In genomic region chr7:98454397-98455120, GRCm38 (mm10) we compare ENCODE assay signal across 27 mouse cellular contexts. TPM values are rescaled to one million over a fixed set of nuclear protein-coding genes. Genes with fewer than 3 reads are reported as not detected.
DNase-seq lines count a peak whose midpoint lies in the region; ATAC-seq lines count a peak whose summit lies in the region.
"Had no signal": no experiment of that assay in that cellular context is flagged by ENCODE, and none has a peak within 500 bp of the region (broad histone marks: within the 10 kb centered on the region; RNA-seq: fewer than 3 reads in every experiment).

No protein-coding gene starts in this region.

- peak; percentile 60 for DNase-seq in adrenal gland, adult 2 months
- no peak for DNase-seq in adrenal gland, adult 18-20 months (ENCODE audit: low spot score in 2 of 2)
- peak; percentile 18 for DNase-seq in heart, adult 8-10 months (ENCODE audit: low spot score)
- no peak for DNase-seq in heart, postnatal 4 days
- DNase-seq in limb, embryonic 10.5 days (ENCODE audit: low spot score), result no peak
- DNase-seq in retina, postnatal 1 day, result no peak
- DNase-seq: cerebellum, adult 11 months; cerebellum, adult 9-11 months; kidney, adult 18-20 months; kidney, postnatal 25 days; layer of hippocampus, postnatal 36 days; lung, embryonic 14.5 days; thymus, postnatal 25 days had no signal

- H3K4me2 ChIP-seq in limb, embryonic 12.5 days, result no peak overlapping the region
- peak overlapping the region; percentile 14; the same call in 1 of the 2 replicates for H3K4me2 ChIP-seq in limb, embryonic 13.5 days (replicated peaks)
- H3K4me2 ChIP-seq: forebrain, embryonic 12.5 days; limb, embryonic 15.5 days; lung, embryonic 14.5 days; midbrain, embryonic 13.5 days; neural tube, embryonic 12.5 days; stomach, embryonic 15.5 days had no signal

- H3K27me3 ChIP-seq in limb, embryonic 12.5 days, result 0 out of 2 replicates have a peak, but pooled peaks cover 5% of the 10 kb centered on the region
- no peaks in the 10 kb centered on the region for H3K27me3 ChIP-seq in limb, embryonic 10.5 days (ENCODE audit: low read depth, poor library complexity, severe bottlenecking)
- no peaks in the 10 kb centered on the region for H3K27me3 ChIP-seq in limb, embryonic 13.5 days
- H3K27me3 ChIP-seq: forebrain, embryonic 12.5 days; limb, embryonic 15.5 days; midbrain, embryonic 13.5 days; neural tube, embryonic 12.5 days; stomach, embryonic 15.5 days had no signal

- H3K4me1 ChIP-seq in limb, embryonic 12.5 days (replicated peaks), result peaks cover 14% of the 10 kb centered on the region
- H3K4me1 ChIP-seq in limb, embryonic 10.5 days, result peaks cover 8% of the 10 kb centered on the region
- peaks cover 13% of the 10 kb centered on the region for H3K4me1 ChIP-seq in limb, embryonic 13.5 days
- H3K4me1 ChIP-seq: neural tube, embryonic 12.5 days; stomach, embryonic 15.5 days had no signal

- H3K36me3 ChIP-seq in limb, embryonic 12.5 days, result no peaks in the 10 kb centered on the region
- H3K36me3 ChIP-seq in limb, embryonic 10.5 days, result no peaks in the 10 kb centered on the region
- no peaks in the 10 kb centered on the region for H3K36me3 ChIP-seq in limb, embryonic 13.5 days
- H3K36me3 ChIP-seq: forebrain, embryonic 12.5 days; limb, embryonic 15.5 days; midbrain, embryonic 13.5 days; neural tube, embryonic 12.5 days; stomach, embryonic 15.5 days had no signal

- ATAC-seq in limb, embryonic 12.5 days (ENCODE audit: insufficient number of reproducible peaks, insufficient read depth, low FRiP score, low TSS enrichment, low read depth), result no peak
- no peak for ATAC-seq in limb, embryonic 13.5 days (ENCODE audit: low FRiP score, low read depth)
- ATAC-seq: midbrain, embryonic 13.5 days had no signal

- H3K27ac ChIP-seq in limb, embryonic 12.5 days, result 0 out of 2 replicates have a peak overlapping the region, but pooled peaks have one; percentile 35
- H3K27ac ChIP-seq in limb, embryonic 10.5 days, result no peak overlapping the region
- no peak overlapping the region for H3K27ac ChIP-seq in limb, embryonic 13.5 days
- H3K27ac ChIP-seq: forebrain, embryonic 12.5 days; limb, embryonic 15.5 days; liver, embryonic 14.5 days; midbrain, embryonic 13.5 days; neural tube, embryonic 12.5 days; stomach, embryonic 15.5 days had no signal

- H3K4me3 ChIP-seq in limb, embryonic 12.5 days (replicated peaks), result no peak overlapping the region
- H3K4me3 ChIP-seq in limb, embryonic 10.5 days, result no peak overlapping the region
- H3K4me3 ChIP-seq in limb, embryonic 13.5 days, result no peak overlapping the region
- H3K4me3 ChIP-seq: forebrain, embryonic 12.5 days; limb, embryonic 15.5 days; midbrain, embryonic 13.5 days; neural tube, embryonic 12.5 days; stomach, embryonic 15.5 days had no signal

- H3K9me3 ChIP-seq in limb, embryonic 12.5 days, result no peaks in the 10 kb centered on the region
- H3K9me3 ChIP-seq in limb, embryonic 10.5 days (replicated peaks), result no peaks in the 10 kb centered on the region
- no peaks in the 10 kb centered on the region for H3K9me3 ChIP-seq in limb, embryonic 13.5 days
- H3K9me3 ChIP-seq: forebrain, embryonic 12.5 days; limb, embryonic 15.5 days; midbrain, embryonic 13.5 days; neural tube, embryonic 12.5 days; stomach, embryonic 15.5 days had no signal

- WGBS in limb, embryonic 12.5 days, result 56% methylated on average over 10 of the region's 10 CpGs
- WGBS in limb, embryonic 10.5 days, result 73% methylated on average over 10 of the region's 10 CpGs
- 44% methylated on average over 10 of the region's 10 CpGs for WGBS in limb, embryonic 13.5 days

- H3K9ac ChIP-seq in limb, embryonic 12.5 days (replicated peaks), result no peak overlapping the region
- no peak overlapping the region for H3K9ac ChIP-seq in limb, embryonic 13.5 days
- H3K9ac ChIP-seq: forebrain, embryonic 12.5 days; limb, embryonic 15.5 days; liver, embryonic 14.5 days; lung, embryonic 14.5 days; midbrain, embryonic 13.5 days; neural tube, embryonic 12.5 days; stomach, embryonic 15.5 days had no signal

RNA-seq across cellular contexts. Expression of gene Gucy2d, which starts 14.3 kb away (rescaled TPM):
- not detected for total RNA-seq in adrenal gland, adult 2 months (2021)
- not detected in 2 replicates for polyA plus RNA-seq in adrenal gland, adult 2 months (2012; rRNA removed)
- not detected for total RNA-seq in adrenal gland, adult 18-20 months (2021)
- total RNA-seq in heart, adult 8-10 months (2022), result under 1 TPM in 3 of 4 experiments, not detected in 1; 0.12 to 0.20 (median 0.16) TPM
- not detected for total RNA-seq in heart, postnatal 4 days (2021)
- 0.08 TPM in 1 of 2 replicates, not detected in the other for polyA plus RNA-seq in limb, embryonic 12.5 days (2016; fragmentation: Nextera tagmentation; extraction: Ambion mirVana)
- polyA plus RNA-seq in limb, embryonic 10.5 days (2016; fragmentation: Nextera tagmentation; extraction: Ambion mirVana), result 0.05 TPM in 1 of 2 replicates, not detected in the other
- not detected in 2 replicates for polyA plus RNA-seq in limb, embryonic 13.5 days (2015; fragmentation: Nextera tagmentation; extraction: Ambion mirVana)
- total RNA-seq: common myeloid progenitor, adult 5-6 weeks; layer of hippocampus, postnatal 36 days; left cerebral cortex, postnatal 10 days; megakaryocyte, adult 5-6 weeks had no signal
- polyA plus RNA-seq: forebrain, embryonic 12.5 days; gonadal fat pad, adult 2 months; heart, embryonic 16.5 days; hindbrain, embryonic 11.5 days; limb, embryonic 15.5 days; liver, embryonic 14.5 days; lung, embryonic 14.5 days; midbrain, embryonic 13.5 days; neural tube, embryonic 12.5 days had no signal

RNA-seq across cellular contexts. Expression of gene Lrrc32, which starts 34.5 kb away (rescaled TPM):
- 10 to 100 TPM; 17.0 to 37.1 TPM for total RNA-seq in adrenal gland, adult 2 months (2021)
- 16.6 and 19.4 TPM in 2 replicates for polyA plus RNA-seq in adrenal gland, adult 2 months (2012; rRNA removed)
- total RNA-seq in adrenal gland, adult 18-20 months (2021), result 10 to 100 TPM; 12.7 to 28.1 TPM
- 10 to 100 TPM in 3 of 4 experiments, 1 to 10 TPM in 1; 7.7 to 17.3 (median 12.2) TPM for total RNA-seq in heart, adult 8-10 months (2022)
- 10 to 100 TPM; 17.3 to 18.6 TPM for total RNA-seq in heart, postnatal 4 days (2021)
- 2.3 and 4.6 TPM in 2 replicates for polyA plus RNA-seq in limb, embryonic 12.5 days (2016; fragmentation: Nextera tagmentation; extraction: Ambion mirVana)
- polyA plus RNA-seq in limb, embryonic 10.5 days (2016; fragmentation: Nextera tagmentation; extraction: Ambion mirVana), result 2.8 and 3.6 TPM in 2 replicates
- 5.8 and 7.0 TPM in 2 replicates for polyA plus RNA-seq in limb, embryonic 13.5 days (2015; fragmentation: Nextera tagmentation; extraction: Ambion mirVana)
- total RNA-seq: common myeloid progenitor, adult 5-6 weeks; megakaryocyte, adult 5-6 weeks had no signal

Comparison
In these comparisons a context has a peak if more than half of its experiments do, and no peak if none do; other contexts are left out.
1. DNase-seq: peak in adrenal gland, adult 2 months (single experiment) and heart, adult 8-10 months (single experiment); none in adrenal gland, adult 18-20 months (0 of 2), heart, postnatal 4 days (single experiment), limb, embryonic 10.5 days (single experiment) and retina, postnatal 1 day (single experiment).